Mouse (Mus musculus): ENCODE measurements around the gene Ppp1r12c.
"Not testable (repeated sequence)": the region's sequence is repeated elsewhere in the genome, so short reads cannot be mapped to it uniquely, and the experiment has no call there.

Ppp1r12c gene

DNA sequence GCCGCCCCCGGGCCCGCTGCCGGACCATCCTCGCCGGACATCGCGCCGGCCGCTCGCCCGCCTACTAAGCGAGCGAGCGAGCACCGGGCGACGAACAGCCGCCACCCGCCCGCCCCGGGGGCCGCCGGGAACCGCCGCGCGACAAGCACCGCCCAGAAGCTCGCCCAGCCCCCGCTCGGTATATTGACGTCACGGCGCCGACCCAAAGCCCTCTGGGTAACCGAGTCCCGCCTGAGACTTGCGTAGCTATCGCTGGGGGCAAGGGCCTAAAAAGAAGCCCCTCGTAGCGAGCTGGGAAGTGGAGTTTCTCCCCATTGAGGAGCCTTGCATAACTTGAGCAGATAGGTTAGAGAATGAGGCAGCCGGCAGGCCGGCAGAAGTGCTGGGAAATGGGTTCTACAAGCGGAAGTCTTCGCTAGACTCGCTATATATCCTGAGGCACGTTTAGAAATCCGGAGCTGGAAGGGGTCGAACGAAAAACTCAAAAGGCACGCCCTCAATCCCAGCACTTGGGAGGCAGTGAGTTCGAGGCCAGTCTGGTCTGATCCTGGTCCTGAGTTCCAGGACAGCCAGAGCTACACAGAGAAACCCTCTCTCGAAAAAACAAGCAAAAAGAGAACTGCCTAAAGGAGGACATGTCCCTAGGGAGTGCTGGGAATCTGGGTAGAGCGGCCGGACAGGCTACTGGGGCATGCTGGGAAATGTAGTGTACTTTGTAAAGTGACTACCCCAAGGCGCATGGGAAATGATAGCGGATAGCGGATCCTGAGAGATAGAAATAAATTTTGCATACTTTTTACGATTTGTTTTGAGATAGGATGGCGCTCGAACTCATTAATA lies at the start of gene Ppp1r12c:
Ppp1r12c (minus strand) TSS at position 123 of the 840 bp plus-strand sequence.
- DNase-seq (ENCODE audit: low read depth in 1 of 2, low spot score in 2 of 2), result peak; percentile 84 to 92

- no peak for DNase-seq (ENCODE audit: low read depth in 1 of 2, low spot score in 2 of 2)
Observed at GRCm38 (mm10) chr7:4547221-4547641, 45.8 kb upstream of the Ppp1r12c start, which contains the start of gene Syt5. Gene Syt5 (minus strand): TSS chr7:4547541.

DNA sequence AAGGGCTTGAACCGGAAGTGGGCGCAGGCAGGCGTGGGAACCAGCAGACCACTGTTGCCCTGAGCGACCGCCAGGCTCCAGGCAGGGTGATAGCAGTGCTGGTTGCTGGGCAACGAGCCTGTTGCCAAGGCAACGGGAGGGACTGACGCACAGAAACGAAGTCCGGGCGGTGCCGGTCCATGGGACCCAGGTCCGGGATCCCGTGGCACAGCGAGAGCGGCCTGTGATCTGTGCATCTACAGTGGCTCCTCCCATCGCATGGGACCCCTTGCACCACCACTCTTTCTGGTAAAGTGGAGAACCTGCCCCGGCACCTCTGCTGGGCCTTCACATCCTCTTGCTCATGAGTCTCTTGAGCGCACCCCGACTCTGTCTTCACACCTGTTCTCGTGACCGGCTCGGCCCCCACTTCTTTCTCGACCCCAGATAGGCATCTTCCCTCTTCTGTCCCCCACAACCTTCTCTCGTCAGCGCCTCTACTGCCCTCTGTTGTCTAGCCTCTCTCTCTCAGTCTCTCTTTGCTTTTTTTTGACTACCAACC lies 45.2 kb upstream of the Ppp1r12c start:
- no peak for DNase-seq (ENCODE audit: low read depth in 1 of 2, low spot score in 2 of 2)

- no peak for DNase-seq (ENCODE audit: low read depth in 1 of 2, low spot score in 2 of 2)
Observed at GRCm38 (mm10) chr7:4546050-4546449, 44.6 kb upstream of the Ppp1r12c start.

DNA sequence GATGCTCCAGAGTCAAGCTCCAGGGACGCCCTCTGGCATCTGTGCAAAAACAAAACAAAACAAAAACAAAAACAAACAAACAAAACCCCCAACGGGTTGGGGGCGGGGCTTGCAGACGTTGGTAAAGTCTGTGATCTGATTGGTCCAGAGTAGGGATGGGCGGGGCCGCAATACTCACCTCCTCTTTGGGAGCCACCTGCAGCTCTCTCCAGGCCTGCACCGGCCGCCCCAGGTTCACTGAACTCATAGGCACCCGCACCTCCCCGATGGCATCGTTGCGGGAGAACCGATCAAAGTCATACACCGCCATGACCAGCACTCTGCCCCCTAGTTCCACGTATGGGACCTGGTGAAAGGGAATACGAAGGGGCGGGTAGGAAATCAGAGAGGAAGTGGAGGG lies 40.5 kb upstream of the Ppp1r12c start:
- DNase-seq (ENCODE audit: low read depth in 1 of 2, low spot score in 2 of 2), result no peak

- no peak for DNase-seq (ENCODE audit: low read depth in 1 of 2, low spot score in 2 of 2)
Observed at GRCm38 (mm10) chr7:4541344-4541743, 39.9 kb upstream of the Ppp1r12c start.

DNA sequence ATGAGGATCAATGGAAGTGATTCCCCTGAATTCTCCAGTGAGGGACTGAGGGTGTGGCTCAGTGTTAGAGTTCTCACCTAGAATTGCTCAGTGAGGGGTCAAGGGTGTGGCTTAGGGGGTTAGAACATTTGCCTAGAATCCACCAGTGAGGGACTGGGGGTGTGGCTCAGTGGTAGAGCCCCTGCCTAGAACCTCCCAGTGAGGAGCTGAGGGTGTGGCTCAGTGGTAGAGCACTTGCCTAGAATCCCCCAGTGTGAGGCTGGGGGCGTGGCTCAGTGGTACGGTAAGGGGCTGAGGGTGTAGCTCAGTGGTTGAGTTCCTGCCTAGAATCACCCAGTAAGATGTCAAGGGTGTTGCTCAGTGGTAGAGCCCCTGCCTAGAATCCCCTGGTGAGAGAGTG lies 37.5 kb upstream of the Ppp1r12c start:
- no peak for DNase-seq (ENCODE audit: low read depth in 1 of 2, low spot score in 2 of 2)

DNA sequence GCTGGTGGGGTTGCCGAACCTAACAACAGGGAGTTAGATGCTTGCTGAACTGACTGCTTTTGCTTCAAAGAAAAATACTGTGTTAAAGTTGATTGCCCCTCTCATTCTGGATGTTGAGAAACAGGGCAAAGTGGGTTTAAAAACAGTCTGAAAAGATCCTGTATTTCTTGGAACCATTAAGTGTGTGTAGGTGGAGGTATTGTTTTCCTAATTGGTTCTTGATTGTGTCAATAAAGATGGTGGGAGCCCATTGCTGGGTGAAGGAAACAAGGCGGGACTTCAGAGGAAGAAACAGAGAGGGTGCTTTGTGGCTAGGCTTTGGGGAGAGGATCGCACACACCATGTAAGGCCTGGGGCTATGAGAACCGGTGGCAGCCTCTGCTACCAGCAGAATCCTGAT lies 35.7 kb upstream of the Ppp1r12c start:
- no peak for DNase-seq (ENCODE audit: low read depth in 1 of 2, low spot score in 2 of 2)

- DNase-seq (ENCODE audit: low read depth in 1 of 2, low spot score in 2 of 2), result no peak
Observed at GRCm38 (mm10) chr7:4536369-4536768, 34.9 kb upstream of the Ppp1r12c start.

DNA sequence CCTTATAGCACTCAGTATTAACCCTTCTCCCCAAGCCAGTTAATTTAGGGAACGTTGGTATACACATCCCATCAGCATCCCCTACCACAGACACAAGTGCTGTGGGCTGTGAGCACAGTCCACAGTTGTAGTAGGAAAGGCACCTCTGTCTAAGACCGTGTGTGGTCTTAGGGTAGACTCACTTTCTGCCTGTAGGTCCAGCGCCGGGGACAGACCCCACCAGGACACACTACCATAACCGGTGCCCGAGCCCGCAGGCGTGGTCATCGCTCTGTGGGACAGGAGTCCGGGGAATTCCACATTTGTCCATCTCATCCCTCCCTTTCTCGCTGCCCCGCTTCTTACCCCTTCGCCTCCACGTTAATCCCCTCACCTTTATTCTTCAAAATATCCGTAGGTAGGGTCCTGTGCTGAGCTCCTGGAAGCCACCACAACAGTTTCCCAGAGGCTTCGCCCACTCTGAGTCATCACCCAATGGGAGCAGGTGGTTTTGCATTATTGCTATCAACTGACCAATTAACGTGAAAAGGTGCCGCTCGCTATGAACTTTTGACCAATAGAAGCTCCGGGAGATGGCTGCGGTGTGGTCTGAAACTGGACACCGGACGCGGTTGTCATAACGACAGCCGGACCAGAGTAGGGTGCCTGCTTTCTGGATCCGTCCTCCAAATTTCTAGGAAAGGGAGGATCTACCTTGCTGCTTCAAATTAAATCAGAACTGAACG lies 30.7 kb upstream of the Ppp1r12c start, which contains the start of gene Dnaaf3:
Dnaaf3 (minus strand) TSS at position 449 of the 725 bp plus-strand sequence.
- no peak for DNase-seq (ENCODE audit: low read depth in 1 of 2, low spot score in 2 of 2)

DNA sequence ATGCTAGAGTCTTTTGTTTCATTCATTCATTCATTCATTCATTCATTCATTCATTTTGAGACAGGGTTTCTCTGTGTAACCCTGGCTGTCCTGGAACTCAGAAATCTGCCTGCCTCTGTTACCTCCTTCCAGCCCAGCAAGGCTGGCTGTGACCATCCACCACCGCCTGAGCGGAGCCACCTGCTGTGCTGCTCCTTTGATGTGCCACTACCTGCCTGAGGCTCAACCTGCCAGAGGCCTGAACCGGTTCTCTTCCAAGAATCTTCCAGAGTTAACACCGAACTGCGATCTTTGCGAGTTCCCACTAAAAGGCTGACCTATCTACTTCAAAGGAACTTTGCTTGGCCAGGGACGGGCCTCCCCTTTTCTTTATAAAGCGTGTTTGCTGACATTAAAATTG lies 28.7 kb upstream of the Ppp1r12c start:
- DNase-seq (ENCODE audit: low read depth in 1 of 2, low spot score in 2 of 2), result not testable (repeated sequence)

- no peak for DNase-seq (ENCODE audit: low read depth in 1 of 2, low spot score in 2 of 2)
Observed at GRCm38 (mm10) chr7:4527302-4527689, 25.8 kb upstream of the Ppp1r12c start.

- DNase-seq (ENCODE audit: low read depth in 1 of 2, low spot score in 2 of 2), result peak; percentile 47 to 49
Observed at GRCm38 (mm10) chr7:4526341-4527301, 25.1 kb upstream of the Ppp1r12c start.

GRCm38 (mm10) chr7:4524212-4524922 lies 22.9 kb upstream of the Ppp1r12c start, which contains the start of gene Tnni3:
Gene Tnni3 (minus strand): TSS chr7:4524229.
- DNase-seq (ENCODE audit: low read depth in 1 of 2, low spot score in 2 of 2), result not testable (repeated sequence)

DNA sequence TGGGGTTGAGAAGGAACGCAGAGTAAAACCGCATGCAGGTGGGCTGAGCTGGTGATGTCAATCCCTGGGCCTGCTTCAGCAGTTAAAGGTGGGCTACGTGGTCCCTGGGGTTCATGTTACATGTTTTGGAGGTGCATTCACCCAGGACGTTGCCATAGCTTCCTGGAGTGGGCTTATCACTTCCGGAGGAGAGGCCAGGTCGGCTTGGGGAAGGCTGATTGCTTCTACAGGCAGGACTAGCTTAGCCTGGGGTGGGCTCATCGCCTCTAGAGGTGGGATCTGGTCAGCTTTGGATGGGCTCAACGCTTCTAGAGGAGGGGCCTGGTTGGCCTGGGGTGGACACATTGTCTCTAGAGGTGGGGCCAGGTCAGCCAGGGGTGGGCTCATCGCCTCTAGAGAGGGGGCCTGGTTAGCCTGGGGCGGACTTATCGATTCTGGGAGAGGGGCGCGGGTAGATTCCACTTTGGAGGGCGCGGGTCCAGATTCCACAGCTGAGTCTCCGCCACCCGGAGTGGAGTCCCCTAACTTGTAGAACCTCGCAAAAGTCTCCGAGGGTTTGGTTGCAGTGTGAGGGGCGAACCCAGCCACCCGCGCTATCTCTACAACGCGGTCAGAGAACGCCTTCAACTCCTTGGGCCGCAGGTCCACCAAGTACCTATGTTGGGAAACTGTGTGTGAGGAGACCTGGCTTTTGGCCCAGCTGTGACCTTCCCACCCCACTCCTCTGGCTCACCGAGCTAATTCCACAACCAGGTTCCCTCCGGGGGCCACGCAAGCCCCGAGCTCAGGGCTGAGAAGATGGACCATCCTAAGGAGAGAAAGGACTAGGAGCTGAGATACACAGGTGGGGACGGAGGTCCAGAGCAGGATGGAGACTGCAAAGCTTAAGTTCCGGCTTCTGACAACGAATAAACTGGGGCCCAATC lies 22.0 kb upstream of the Ppp1r12c start:
- DNase-seq (ENCODE audit: low read depth in 1 of 2, low spot score in 2 of 2), result no peak

GRCm38 (mm10) chr7:4522292-4522691 lies 20.8 kb upstream of the Ppp1r12c start:
- DNase-seq (ENCODE audit: low read depth in 1 of 2, low spot score in 2 of 2), result no peak

- no peak for DNase-seq (ENCODE audit: low read depth in 1 of 2, low spot score in 2 of 2)
Observed at GRCm38 (mm10) chr7:4521231-4522003, 19.9 kb upstream of the Ppp1r12c start.

- no peak for DNase-seq (ENCODE audit: low read depth in 1 of 2, low spot score in 2 of 2)
Observed at GRCm38 (mm10) chr7:4518487-4518886, 17.0 kb upstream of the Ppp1r12c start.

Data from monocyte, adult 2 months (primary cell).